Mouse (Mus musculus) heart, adult 2 months (tissue): ENCODE data around the gene Tlr6. TPM values are rescaled to one million over a fixed set of nuclear protein-coding genes. Genes with fewer than 3 reads are reported as not detected.
A peak's percentile ranks its signal among the peaks of the same experiment; 100 is the strongest.

Experiments used
- DNase-seq, 2 experiments: peaks; one replicate each; pipeline ENCODE4 v3.0.0; 2021
- H3K27ac ChIP-seq: fragments of 200-600 bp; 2 replicates; pipeline ENCODE4 v1.8.1; 2022
- H3K27me3 ChIP-seq: fragments of 200-500 bp; 2 replicates; pipeline ENCODE4 v1.6.1; 2012; ENCODE audit warnings: mild to moderate bottlenecking, low read length, inconsistent platforms, mixed read lengths; ENCODE audit not compliant: control insufficient read depth, insufficient read depth
- H3K36me3 ChIP-seq: fragments of 200-500 bp; 2 replicates; pipeline ENCODE4 v1.6.1; 2012; ENCODE audit warnings: low read length, inconsistent platforms; ENCODE audit not compliant: control insufficient read depth, insufficient read depth
- H3K4me1 ChIP-seq: fragments of 200-500 bp; 2 replicates; pipeline ENCODE4 v1.6.1; 2011; ENCODE audit warnings: low read length; ENCODE audit not compliant: control insufficient read depth, insufficient read depth
- H3K4me3 ChIP-seq: fragments of 200-600 bp; 2 replicates; pipeline ENCODE4 v1.8.1; 2022
- H3K79me2 ChIP-seq: fragments of 200-500 bp; replicated peaks from 2 replicates; pipeline ENCODE4 v1.6.1; 2012; ENCODE audit warnings: mild to moderate bottlenecking, inconsistent platforms, low read length, moderate library complexity, mixed read lengths; ENCODE audit not compliant: control insufficient read depth, insufficient read depth
- H3K9ac ChIP-seq: fragments of 200-500 bp; 2 replicates; pipeline ENCODE4 v1.6.1; 2012; ENCODE audit warnings: low read depth, mild to moderate bottlenecking, control low read depth, inconsistent platforms, low read length, mixed read lengths
- CTCF ChIP-seq: fragments of 200-600 bp; IDR thresholded peaks from 2 replicates; pipeline ENCODE4 v1.8.1; 2022; ENCODE audit warnings: antibody characterized with exemption, mild to moderate bottlenecking, moderate library complexity
- EP300 ChIP-seq: fragments of 200-500 bp; IDR thresholded peaks from 2 replicates; pipeline ENCODE4 v1.6.1; 2011; ENCODE audit warnings: low read depth, low read length, control low read depth; ENCODE audit not compliant: insufficient read depth
- POLR2A ChIP-seq: fragments of 200-500 bp; IDR thresholded peaks from 2 replicates; pipeline ENCODE4 v1.6.1; 2011; ENCODE audit warnings: mild to moderate bottlenecking, low read depth, low read length, control low read depth; ENCODE audit not compliant: insufficient read depth
- WGBS: fragments of 180-500 bp; shearing (Covaris S2); methylation state at CpG from one replicate; pipeline ENCODE4 v1.1.7; 2018; 5-methylcytosine and 5-hydroxymethylcytosine counted together
- intact Hi-C: fragments of 180-260 bp; cut with DNase I; formaldehyde crosslinking; loops from one replicate; pipeline ENCODE4 v1.15.1; 2025
- polyA plus RNA-seq: library from polyadenylated mRNA; depleted of rRNA; stranded (reverse); fragments of >200 nt; gene quantifications from 2 replicates; pipeline ENCODE4 v1.2.3, GENCODE M21; 2012
- total RNA-seq, 2 experiments: library from RNA; stranded (reverse); gene quantifications; 2 replicates each; pipeline ENCODE4 v1.2.3; 2021

The Tlr6 gene
- total and polyA plus RNA-seq, 3 experiments, result 0.21 to 0.96 (median 0.52) TPM

- Histone ChIP-seq H3K4me3 (peak overlapping the region; percentile 45), H3K36me3 (no peaks in the 10 kb centered on the region), H3K79me2 (no peaks in the 10 kb centered on the region), H3K27ac (peak overlapping the region; percentile 75), H3K4me1 (no peaks in the 10 kb centered on the region), H3K9ac (no peak overlapping the region), H3K27me3 (no peaks in the 10 kb centered on the region)
- intact Hi-C loops, result loop anchor here (10.0 kb wide), 1 partner anchor 74 kb away; no protein-coding TSS in a partner anchor
- WGBS, result 60% methylated on average over 22 of the region's 22 CpGs
- peak; percentile 27 for DNase-seq
- no peak for TF ChIP-seq EP300
- TF ChIP-seq CTCF, result no peak
- no peak for TF ChIP-seq POLR2A
These were observed 680 bp downstream of the Tlr6 start for GRCm38 (mm10) chr5:64958991-64959842.

- H3K4me1 ChIP-seq, result no peaks in the 10 kb centered on the region
- DNase-seq, result no peak
- H3K36me3 ChIP-seq, result no peaks in the 10 kb centered on the region
- H3K27me3 ChIP-seq, result no peaks in the 10 kb centered on the region
- H3K4me3 ChIP-seq, result no peak overlapping the region
- TF ChIP-seq CTCF (no peak), POLR2A (no peak), EP300 (no peak)
- WGBS, result 48% methylated on average over 8 of the region's 8 CpGs
- no peak overlapping the region for H3K9ac ChIP-seq
- intact Hi-C loops, result loop anchor here (10.0 kb wide), 1 partner anchor 70 kb away; no protein-coding TSS in a partner anchor
- H3K79me2 ChIP-seq, result no peaks in the 10 kb centered on the region
- no peak overlapping the region; the same call in 1 of the 2 replicates for H3K27ac ChIP-seq
These were observed 5.0 kb downstream of the Tlr6 start for GRCm38 (mm10) chr5:64954931-64955330.

DNA sequence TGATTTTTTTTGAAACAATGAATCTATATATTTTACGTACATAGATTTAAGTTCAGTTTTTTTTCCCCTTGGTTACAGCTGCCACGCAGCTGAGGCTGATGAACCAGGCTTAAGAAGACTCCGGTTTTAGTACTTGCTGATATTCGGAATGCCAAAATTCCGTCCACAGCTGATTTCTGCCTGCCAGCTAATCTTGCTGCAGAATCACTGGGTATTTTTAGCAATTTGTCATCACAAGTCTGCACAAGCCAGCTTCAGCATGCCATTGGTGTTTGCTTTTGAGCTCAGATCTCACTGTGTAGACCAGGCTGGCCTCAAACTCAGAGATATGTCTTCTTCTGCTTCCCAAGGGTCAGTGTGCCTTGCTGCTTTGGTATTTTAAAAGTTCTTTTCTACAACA, 8.4 kb downstream of the Tlr6 start:
- Histone ChIP-seq H3K9ac (no peak overlapping the region), H3K27ac (no peak overlapping the region), H3K36me3 (no peaks in the 10 kb centered on the region), H3K79me2 (no peaks in the 10 kb centered on the region), H3K4me1 (no peaks in the 10 kb centered on the region), H3K4me3 (no peak overlapping the region), H3K27me3 (no peaks in the 10 kb centered on the region)
- TF ChIP-seq CTCF (no peak), EP300 (no peak), POLR2A (no peak)
- intact Hi-C loops, result loop anchor here (10.0 kb wide), 1 partner anchor 67 kb away; no protein-coding TSS in a partner anchor
- no peak for DNase-seq
- 73% methylated on average over 5 of the region's 5 CpGs for WGBS

DNA sequence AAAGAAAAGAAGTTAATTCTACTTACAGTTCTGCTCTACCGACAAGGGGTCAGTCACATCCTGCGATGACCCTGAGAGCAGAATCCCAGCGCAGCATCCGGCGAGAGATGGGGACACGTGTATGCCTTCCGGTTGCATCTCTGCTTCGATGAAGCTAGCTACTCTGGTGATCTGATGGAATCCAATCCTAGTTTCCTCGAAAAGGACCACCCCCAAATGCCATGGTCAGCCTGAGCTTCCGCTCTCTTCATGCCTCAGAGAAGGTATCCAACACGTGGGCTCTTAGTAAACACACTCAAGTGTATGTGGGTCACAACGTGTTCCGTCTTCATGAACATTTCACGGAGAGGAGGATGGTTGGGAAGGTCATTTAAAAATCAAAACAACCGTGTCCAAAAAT, 27.1 kb downstream of the Tlr6 start:
- no peak for DNase-seq
- Histone ChIP-seq H3K27ac (no peak overlapping the region), H3K9ac (no peak overlapping the region), H3K79me2 (no peaks in the 10 kb centered on the region), H3K4me1 (no peaks in the 10 kb centered on the region; the same call in 1 of the 2 replicates), H3K27me3 (no peaks in the 10 kb centered on the region), H3K36me3 (no peaks in the 10 kb centered on the region), H3K4me3 (no peak overlapping the region)
- 82% methylated on average over 15 of the region's 15 CpGs for WGBS
- intact Hi-C loops, result no loop called here
- TF ChIP-seq POLR2A (no peak), EP300 (no peak)

DNA sequence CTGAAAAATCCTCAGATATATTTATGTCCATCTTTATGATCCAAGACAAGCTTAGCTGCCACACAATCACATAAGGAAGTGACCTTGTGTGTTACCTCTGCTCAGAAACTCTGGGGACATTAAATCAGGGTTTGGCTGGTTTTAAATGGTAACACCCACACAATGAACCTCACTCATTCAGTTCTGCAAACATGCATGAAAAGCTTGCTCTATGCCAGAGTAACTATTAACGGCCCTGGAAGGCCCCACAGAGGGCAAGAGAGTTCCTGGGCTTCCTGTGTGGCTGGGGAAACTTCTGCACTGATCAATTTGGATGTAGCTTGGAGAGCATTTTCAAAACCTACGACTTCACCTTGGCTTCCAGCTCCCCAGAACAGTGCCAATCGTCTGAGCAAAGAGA, 27.7 kb downstream of the Tlr6 start:
- Histone ChIP-seq H3K4me3 (no peak overlapping the region), H3K27ac (no peak overlapping the region), H3K79me2 (no peaks in the 10 kb centered on the region), H3K27me3 (no peaks in the 10 kb centered on the region), H3K4me1 (no peaks in the 10 kb centered on the region; the same call in 1 of the 2 replicates), H3K9ac (no peak overlapping the region), H3K36me3 (no peaks in the 10 kb centered on the region)
- intact Hi-C loops, result no loop called here
- TF ChIP-seq POLR2A (no peak), EP300 (no peak), CTCF (no peak)
- 48% methylated on average over 3 of the region's 3 CpGs for WGBS
- no peak for DNase-seq

GRCm38 (mm10) chr5:64922891-64923381, 37.0 kb downstream of the Tlr6 start:
- no peak overlapping the region for H3K27ac ChIP-seq
- no peaks in the 10 kb centered on the region for H3K36me3 ChIP-seq
- no peak overlapping the region for H3K4me3 ChIP-seq
- TF ChIP-seq POLR2A, result no peak
- TF ChIP-seq EP300, result no peak
- no peaks in the 10 kb centered on the region for H3K79me2 ChIP-seq
- no peaks in the 10 kb centered on the region for H3K4me1 ChIP-seq
- H3K27me3 ChIP-seq, result no peaks in the 10 kb centered on the region
- H3K9ac ChIP-seq, result no peak overlapping the region
- 78% methylated on average over 5 of the region's 5 CpGs for WGBS
- DNase-seq, result peak in 1 of 2 experiments; percentile 24
- intact Hi-C loops, result no loop called here
